Mouse (Mus musculus) midbrain, postnatal 0 days (tissue): ENCODE measurements at regions not wholly inside any gene's neighbourhood (a gene's known extent, or its start where the extent isn't known, plus 50 kb on each side); places are given as distances from the start of the nearest gene placed in this dataset.

Experiments
- ATAC-seq: fragments of 200-750 bp; cut with Nextera tagmentation; 2 replicates; pipeline ENCODE4 v1.8.0; 2017; ENCODE audit warnings: moderate number of reproducible peaks, mild to moderate bottlenecking, moderate TSS enrichment, moderate library complexity; ENCODE audit not compliant: low FRiP score
- DNase-seq: peaks from one replicate; pipeline ENCODE4 v3.0.0-alpha.2; 2015; ENCODE audit warnings: low spot score
- H3K27ac ChIP-seq: fragments of 300-500 bp; sonication (generic); 2 replicates; pipeline ENCODE4 v1.5.1; 2014; ENCODE audit warnings: low read depth, mild to moderate bottlenecking, low read length, mixed read lengths
- H3K27me3 ChIP-seq: fragments of 300-500 bp; sonication (generic); 2 replicates; pipeline ENCODE4 v1.6.1; 2014; ENCODE audit warnings: low read length, control low read depth, mixed read lengths; ENCODE audit not compliant: insufficient read depth
- H3K36me3 ChIP-seq: fragments of 300-500 bp; sonication (generic); 2 replicates; pipeline ENCODE4 v1.6.1; 2014; ENCODE audit warnings: low read length, control low read depth, mixed read lengths; ENCODE audit not compliant: insufficient read depth
- H3K4me1 ChIP-seq: fragments of 300-500 bp; sonication (generic); 2 replicates; pipeline ENCODE4 v1.6.1; 2014; ENCODE audit warnings: mild to moderate bottlenecking, control low read depth, antibody characterized with exemption, low read length, mixed read lengths; ENCODE audit not compliant: insufficient read depth
- H3K4me2 ChIP-seq: fragments of 300-500 bp; sonication (generic); 2 replicates; pipeline ENCODE4 v1.6.1; 2014; ENCODE audit warnings: low read depth, mild to moderate bottlenecking, low read length, mixed read lengths; ENCODE audit not compliant: poor library complexity, severe bottlenecking
- H3K4me3 ChIP-seq: fragments of 300-500 bp; sonication (generic); 2 replicates; pipeline ENCODE4 v1.5.1; 2014; ENCODE audit warnings: low read depth, mild to moderate bottlenecking, low read length, moderate library complexity
- H3K9ac ChIP-seq: fragments of 300-500 bp; sonication (generic); replicated peaks from 2 replicates; pipeline ENCODE4 v1.6.1; 2014; ENCODE audit warnings: mild to moderate bottlenecking, low read length, moderate library complexity, mixed read lengths; ENCODE audit not compliant: poor library complexity, severe bottlenecking
- H3K9me3 ChIP-seq: fragments of 300-500 bp; sonication (generic); 2 replicates; pipeline ENCODE4 v1.6.1; 2016; ENCODE audit warnings: low read length, control low read depth
- CTCF ChIP-seq: IDR thresholded peaks from 2 replicates; pipeline ENCODE4 v1.5.1; 2016; ENCODE audit warnings: antibody characterized with exemption, mild to moderate bottlenecking
- WGBS: fragments of 180-500 bp; shearing (Covaris S2); extraction: QIAGEN DNeasy Blood & Tissue Kit; methylation state at CpG from one replicate; pipeline ENCODE4 v1.1.7; 2014; 5-methylcytosine and 5-hydroxymethylcytosine counted together

- Histone ChIP-seq H3K4me1 (no peaks in the 10 kb centered on the region), H3K4me3 (no peak overlapping the region), H3K9ac (no peak overlapping the region), H3K36me3 (no peaks in the 10 kb centered on the region), H3K27ac (no peak overlapping the region), H3K4me2 (no peak overlapping the region), H3K27me3 (no peaks in the 10 kb centered on the region), H3K9me3 (no peaks in the 10 kb centered on the region)
- TF ChIP-seq CTCF = no peak
- ATAC-seq = no peak
- no peak for DNase-seq
- WGBS = 81% methylated on average over 6 of the region's 6 CpGs
Observed at GRCm38 (mm10) chr15:36924171-36924570, 83.4 kb downstream of the Zfp706 start.

- ATAC-seq (no peak), DNase-seq (no peak)
- H3K27ac ChIP-seq = no peak overlapping the region
- H3K27me3 ChIP-seq = no peaks in the 10 kb centered on the region
- H3K36me3 ChIP-seq = no peaks in the 10 kb centered on the region
- H3K4me2 ChIP-seq = no peak overlapping the region
- H3K4me3 ChIP-seq = no peak overlapping the region
- no peaks in the 10 kb centered on the region for H3K4me1 ChIP-seq
- no peak for TF ChIP-seq CTCF
- H3K9me3 ChIP-seq = no peaks in the 10 kb centered on the region
- H3K9ac ChIP-seq = no peak overlapping the region
- WGBS = 53% methylated on average over 3 of the region's 3 CpGs
Observed at GRCm38 (mm10) chr15:36921384-36921783, 86.2 kb downstream of the Zfp706 start.

- H3K4me2 ChIP-seq = no peak overlapping the region
- no peak for ATAC-seq
Observed at GRCm38 (mm10) chr15:36920886-36921285, 86.7 kb downstream of the Zfp706 start.

GRCm38 (mm10) chr15:36919704-36920103 is 87.9 kb downstream of the Zfp706 start:
- Histone ChIP-seq H3K27me3 (no peaks in the 10 kb centered on the region), H3K4me3 (no peak overlapping the region), H3K9ac (no peak overlapping the region), H3K4me2 (no peak overlapping the region), H3K9me3 (no peaks in the 10 kb centered on the region), H3K36me3 (no peaks in the 10 kb centered on the region), H3K4me1 (no peaks in the 10 kb centered on the region), H3K27ac (no peak overlapping the region)
- no peak for ATAC-seq
- 93% methylated on average over 5 of the region's 5 CpGs for whole genome bisulfite sequencing
- TF ChIP-seq CTCF = no peak
- no peak for DNase-seq

More at GRCm38 (mm10) chr15:36920886-36921285, 86.7 kb downstream of the Zfp706 start:
- Histone ChIP-seq H3K36me3 (no peaks in the 10 kb centered on the region), H3K27me3 (no peaks in the 10 kb centered on the region), H3K27ac (no peak overlapping the region), H3K4me3 (no peak overlapping the region), H3K9me3 (no peaks in the 10 kb centered on the region), H3K9ac (no peak overlapping the region), H3K4me1 (no peaks in the 10 kb centered on the region)
- TF ChIP-seq CTCF = no peak
- DNase-seq = no peak

- Histone ChIP-seq H3K9ac (no peak overlapping the region), H3K36me3 (no peaks in the 10 kb centered on the region), H3K27me3 (no peaks in the 10 kb centered on the region), H3K4me1 (no peaks in the 10 kb centered on the region), H3K4me2 (no peak overlapping the region), H3K27ac (no peak overlapping the region), H3K9me3 (no peaks in the 10 kb centered on the region), H3K4me3 (no peak overlapping the region)
- 95% methylated on average over 4 of the region's 4 CpGs for WGBS
- ATAC-seq (no peak), DNase-seq (no peak)
- no peak for TF ChIP-seq CTCF
Observed at GRCm38 (mm10) chr15:36919209-36919608, 88.4 kb downstream of the Zfp706 start.

- ATAC-seq (no peak), DNase-seq (no peak)
- Histone ChIP-seq H3K27me3 (no peaks in the 10 kb centered on the region), H3K4me3 (no peak overlapping the region), H3K27ac (no peak overlapping the region), H3K36me3 (no peaks in the 10 kb centered on the region), H3K4me1 (no peaks in the 10 kb centered on the region), H3K4me2 (no peak overlapping the region), H3K9ac (no peak overlapping the region), H3K9me3 (no peaks in the 10 kb centered on the region)
- WGBS = 78% methylated on average over 4 of the region's 4 CpGs
- no peak for TF ChIP-seq CTCF
Observed at GRCm38 (mm10) chr15:36916998-36917397, 90.6 kb downstream of the Zfp706 start.
